Mouse (Mus musculus) embryonic stem cell, embryonic (primary cell): ENCODE measurements at regions not wholly inside any gene's neighbourhood (a gene's known extent, or its start where the extent isn't known, plus 50 kb on each side); places are given as distances from the start of the nearest gene placed in this dataset.
"Not testable (repeated sequence)": the region's sequence is repeated elsewhere in the genome, so short reads cannot be mapped to it uniquely, and the experiment has no call there.

Experiments used
- CTCF ChIA-PET, 4 experiments: fragments of 300-600 bp in 2 of 4; fragments of 350-600 bp in 2 of 4; sonication (Branson Sonifier 250); formaldehyde crosslinking; loops; one replicate each; lab custom pipeline; 2022; ENCODE audit warnings: inconsistent platforms in 2 of 4; lab: Charles Lee
- POLR2A ChIA-PET, 4 experiments: fragments of 300-600 bp in 2 of 4; fragments of 350-600 bp in 2 of 4; sonication (Branson Sonifier 250); formaldehyde crosslinking; loops; one replicate each; lab custom pipeline; 2022; ENCODE audit warnings: antibody characterized with exemption in 4 of 4, inconsistent platforms in 1 of 4; lab: Charles Lee

DNA sequence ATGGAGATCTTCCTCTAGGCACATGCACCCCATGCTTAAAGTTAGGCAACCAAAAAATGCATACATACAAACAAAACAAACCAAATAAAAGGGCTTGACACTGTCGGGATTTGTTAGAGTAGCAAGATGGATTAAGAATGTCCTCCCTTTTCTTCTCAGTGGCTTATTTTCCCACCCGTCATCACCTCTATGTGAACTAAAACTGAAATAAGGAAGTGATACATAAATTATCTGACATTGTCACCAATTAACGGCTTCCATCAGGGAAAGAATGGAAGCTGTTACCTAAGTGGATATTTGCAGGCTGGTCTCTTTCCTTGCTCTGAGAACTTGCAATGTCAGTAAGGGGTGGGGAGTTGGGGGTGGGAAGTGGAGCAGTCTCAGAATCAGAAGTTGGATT lies 541.5 kb downstream of the Diaph3 start:
- CTCF ChIA-PET: no interaction called here
- POLR2A ChIA-PET: no interaction called here

GRCm38 (mm10) chr14:86588525-86588924 lies 552.5 kb downstream of the Diaph3 start:
- CTCF ChIA-PET: no interaction called here
- POLR2A ChIA-PET: interaction anchor here in 2 of 4 experiments (0.6 to 0.7 kb wide), 3 partner anchors 37 to 552 kb away, joined by 3 to 10 read pairs (median 3); no protein-coding TSS in a partner anchor

DNA sequence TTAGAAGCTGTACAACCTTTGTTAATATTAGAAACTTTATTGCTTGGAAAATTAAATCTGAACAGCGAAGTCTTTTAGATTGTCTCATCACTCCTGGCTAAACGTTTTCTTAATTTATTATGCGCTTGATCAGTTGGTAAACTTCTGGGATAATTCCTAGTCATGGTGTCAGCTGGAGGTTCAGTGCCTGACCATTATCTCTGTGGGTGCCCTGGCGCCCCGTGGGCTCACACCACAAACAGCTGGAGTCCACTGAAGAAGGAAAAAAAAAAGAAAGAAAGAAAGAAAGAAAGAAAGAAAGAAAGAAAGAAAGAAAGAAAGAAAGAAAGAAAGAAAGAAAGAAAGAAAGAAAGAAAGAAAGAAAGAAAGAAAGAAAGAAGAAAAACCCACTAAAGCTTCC lies 555.1 kb downstream of the Diaph3 start:
- CTCF ChIA-PET: not testable (repeated sequence)
- POLR2A ChIA-PET: interaction anchor here in 1 of 4 experiments (0.7 kb wide), 1 partner anchor 179 kb away, joined by 3 read pairs; no protein-coding TSS in a partner anchor

DNA sequence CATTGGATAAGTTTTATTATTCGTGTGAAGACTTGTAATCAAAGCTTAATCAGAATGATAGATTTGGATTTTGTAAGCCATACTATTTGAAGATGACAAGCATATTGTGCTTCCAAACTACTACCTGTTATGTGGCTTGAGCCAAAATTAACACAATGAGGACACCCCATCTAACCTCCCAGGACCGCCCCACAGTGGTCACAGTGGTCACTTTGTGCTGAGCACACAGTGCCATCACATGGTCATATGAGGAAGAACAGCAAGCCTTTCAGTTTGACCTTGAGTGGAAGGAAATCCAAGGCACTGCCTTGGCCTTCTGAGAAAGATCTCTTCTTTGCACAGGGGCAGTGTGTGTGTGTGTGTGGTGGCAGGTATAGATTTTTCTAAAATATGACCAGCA lies 578.3 kb downstream of the Diaph3 start:
- CTCF ChIA-PET: no interaction called here

GRCm38 (mm10) chr14:86537992-86538391 lies 603.0 kb downstream of the Diaph3 start:
- POLR2A ChIA-PET: no interaction called here

More for the DNA sequence above, 578.3 kb downstream of the Diaph3 start:
- POLR2A ChIA-PET: no interaction called here

GRCm38 (mm10) chr14:86536341-86537027 lies 604.6 kb downstream of the Diaph3 start:
- CTCF ChIA-PET: no interaction called here
- POLR2A ChIA-PET: no interaction called here

More at GRCm38 (mm10) chr14:86537992-86538391, 603.0 kb downstream of the Diaph3 start:
- CTCF ChIA-PET: no interaction called here

DNA sequence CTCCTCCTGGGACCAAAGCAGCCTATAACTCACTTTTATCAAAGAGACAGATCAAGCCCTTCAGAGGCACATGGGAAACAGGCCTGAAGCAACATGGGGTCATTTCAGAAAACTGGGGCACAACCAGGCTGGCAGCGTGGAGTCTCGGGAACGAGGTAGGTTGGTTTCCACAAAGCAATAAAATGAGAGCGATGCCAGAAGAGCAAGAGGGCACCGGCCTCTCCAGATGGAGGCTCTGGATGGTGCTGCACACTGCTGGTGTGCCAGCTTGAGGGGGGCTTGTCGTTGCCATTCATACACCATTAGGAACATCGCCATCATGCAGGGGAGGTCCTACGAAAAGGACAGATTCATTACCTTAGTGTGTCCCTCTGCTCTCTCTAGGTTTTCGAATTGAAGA lies 630.6 kb downstream of the Diaph3 start:
- ChIA-PET POLR2A (no interaction called here), CTCF (no interaction called here)

DNA sequence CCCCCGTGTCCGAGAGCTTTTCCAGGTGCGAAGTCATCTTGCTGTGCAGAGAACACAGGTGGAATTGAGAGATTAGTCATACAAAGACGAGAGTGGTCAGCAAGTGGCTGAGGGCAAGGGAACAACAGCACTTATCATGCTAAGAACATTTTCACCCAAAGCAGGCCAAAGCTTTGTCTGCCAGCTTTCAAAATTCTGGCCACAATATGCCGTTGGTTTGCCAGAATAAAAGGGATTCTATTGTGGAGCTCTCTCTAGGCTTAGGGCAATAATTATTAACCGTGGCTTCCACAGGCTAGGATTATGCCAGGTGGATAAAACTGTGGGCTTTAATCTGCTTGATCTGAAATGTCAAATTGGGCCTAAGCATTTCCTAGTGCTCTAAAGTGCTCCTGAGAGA lies 631.3 kb downstream of the Diaph3 start:
- POLR2A ChIA-PET: no interaction called here

DNA sequence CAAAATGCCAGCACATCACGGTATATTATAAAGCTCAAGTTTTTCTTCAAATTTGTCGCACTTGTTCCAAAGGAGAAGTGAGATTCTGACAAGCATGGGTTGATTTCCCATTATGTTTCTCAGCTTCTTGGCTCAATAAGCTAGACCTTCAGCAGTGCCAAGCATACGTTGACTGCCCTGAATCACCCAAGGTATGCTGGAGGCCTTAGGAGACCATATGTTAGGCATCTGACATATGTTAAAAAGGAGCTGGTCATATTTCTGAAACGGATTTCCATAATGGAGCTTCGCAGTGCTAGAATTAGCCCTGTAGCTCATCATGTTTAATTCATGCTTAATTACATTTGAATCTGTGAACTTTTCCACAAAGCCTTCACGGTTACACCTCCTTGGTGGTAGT lies 634.7 kb downstream of the Diaph3 start:
- ChIA-PET CTCF (no interaction called here), POLR2A (interaction anchor here in 1 of 4 experiments (0.6 kb wide), 1 partner anchor 912 kb away, joined by 6 read pairs; no protein-coding TSS in a partner anchor)

More for the DNA sequence above, 631.3 kb downstream of the Diaph3 start:
- CTCF ChIA-PET: no interaction called here

DNA sequence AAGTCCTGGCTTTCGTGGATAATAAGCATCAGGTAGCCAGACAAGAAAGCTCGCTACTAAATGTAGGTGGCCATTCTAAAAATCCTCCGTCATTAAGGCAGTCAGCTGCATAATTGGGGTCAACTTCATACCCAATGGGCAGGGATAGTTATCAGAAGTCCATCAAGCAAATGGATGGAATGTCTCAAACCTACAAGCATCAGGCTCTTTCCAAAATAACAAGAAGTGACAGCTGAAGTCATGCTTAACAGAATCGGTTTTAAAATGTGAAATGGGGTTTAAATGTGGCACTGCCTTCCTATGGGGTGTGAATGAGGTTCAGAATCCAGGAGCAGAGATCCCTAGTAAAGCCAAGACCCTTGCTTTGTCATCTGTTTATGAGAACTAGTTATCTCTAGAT lies 650.2 kb downstream of the Diaph3 start:
- CTCF ChIA-PET: no interaction called here
- POLR2A ChIA-PET: no interaction called here

DNA sequence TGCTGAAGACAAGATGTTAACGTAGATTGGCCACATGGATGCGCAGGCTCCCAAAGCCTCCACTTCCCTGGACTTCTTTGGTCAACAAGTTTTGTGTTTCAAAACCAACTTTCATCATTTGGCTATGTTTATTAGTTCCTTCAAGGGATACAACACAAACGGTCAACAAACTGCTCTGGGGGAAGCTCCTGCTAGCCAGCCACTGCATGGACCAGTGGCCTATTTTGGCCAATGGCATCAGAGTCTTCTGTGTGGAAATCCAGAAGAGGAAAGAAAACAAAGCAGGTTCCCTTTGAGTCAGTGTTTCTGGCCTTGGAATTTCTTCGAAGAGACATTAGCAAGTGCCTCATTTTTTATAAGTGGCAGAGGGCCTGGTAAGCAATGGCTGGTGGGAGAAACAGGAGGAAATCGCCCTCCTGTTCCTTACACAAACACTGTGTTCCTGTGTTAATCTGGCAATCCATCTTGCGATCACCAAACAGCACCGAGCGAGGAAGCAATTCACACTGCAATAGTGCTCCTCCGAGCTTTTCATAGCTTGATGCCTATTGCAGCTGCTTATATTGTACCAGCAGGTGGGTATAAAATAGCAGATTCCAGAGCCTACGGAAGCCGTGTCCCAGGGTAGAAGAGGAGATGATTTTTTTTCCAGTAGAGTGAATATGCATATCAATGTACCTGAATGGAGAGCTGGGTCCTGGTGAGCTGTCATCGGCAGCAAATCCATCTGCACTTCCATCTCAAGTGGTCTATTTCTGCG lies 651.0 kb downstream of the Diaph3 start:
- ChIA-PET CTCF (no interaction called here), POLR2A (no interaction called here)

DNA sequence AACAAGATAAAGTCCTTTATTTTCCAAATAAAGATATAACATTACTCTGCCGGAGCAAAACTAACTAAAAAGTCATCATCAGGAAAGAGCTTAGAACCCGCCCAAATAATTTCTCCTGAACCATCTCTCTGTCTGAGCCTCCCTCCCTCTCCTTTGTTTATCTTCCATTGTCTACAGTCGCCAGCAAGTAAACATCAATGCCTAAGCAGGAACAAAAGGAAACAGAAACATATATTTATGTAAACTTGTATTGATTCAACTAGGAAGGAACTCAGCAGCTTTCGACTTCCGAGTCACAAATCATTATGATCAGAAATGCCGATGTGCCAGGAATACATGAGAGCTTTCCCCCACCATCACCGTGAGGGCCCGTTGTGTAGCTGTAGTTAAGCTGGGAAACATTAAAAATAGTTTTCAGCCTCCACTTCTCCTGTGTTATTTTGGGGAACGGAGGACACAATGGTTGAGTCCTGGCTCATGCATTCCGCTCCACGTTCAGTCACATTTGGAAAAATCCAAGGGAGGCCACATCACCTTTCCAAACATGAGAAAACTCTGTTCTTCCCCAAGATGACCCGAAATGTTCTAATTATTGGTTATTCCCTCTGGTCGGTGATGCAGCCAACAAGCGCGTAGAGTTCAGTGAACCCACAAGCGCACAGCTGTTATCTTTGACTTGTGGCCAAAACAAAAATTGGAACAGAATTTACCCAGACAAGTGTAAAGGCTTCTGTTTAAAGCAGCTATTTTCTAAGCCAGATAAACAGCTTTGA lies 651.8 kb downstream of the Diaph3 start:
- POLR2A ChIA-PET: no interaction called here

DNA sequence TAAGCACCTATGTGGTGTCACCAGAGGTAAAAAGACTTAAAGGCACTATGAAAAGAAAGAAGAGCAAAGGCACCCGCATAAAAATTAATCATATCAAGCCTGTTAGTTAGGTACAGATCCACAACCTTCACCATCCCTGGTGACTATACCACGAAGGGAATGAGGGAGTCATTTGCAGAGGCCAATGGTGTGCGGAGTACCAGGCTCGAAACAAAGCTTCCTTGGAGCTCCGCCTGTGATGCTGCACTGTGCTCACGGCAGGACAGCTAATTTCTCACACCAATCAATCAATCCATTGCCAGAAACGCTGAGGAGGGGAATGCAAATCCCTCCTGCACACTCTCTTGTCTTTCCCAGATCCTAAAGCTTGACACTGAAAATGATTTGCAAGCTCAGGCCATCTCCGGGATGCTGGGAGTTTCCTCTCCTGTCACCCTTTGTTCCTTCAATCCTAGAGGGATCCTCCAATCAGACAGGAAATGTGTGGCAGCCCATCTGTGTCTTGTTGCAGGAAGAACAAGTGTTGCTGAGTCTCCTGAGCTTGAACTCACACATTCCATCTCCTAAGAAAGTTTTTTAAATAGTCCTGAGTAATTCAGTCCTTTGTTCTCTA lies 653.6 kb downstream of the Diaph3 start:
- ChIA-PET POLR2A (no interaction called here), CTCF (no interaction called here)

More for the DNA sequence above, 651.8 kb downstream of the Diaph3 start:
- CTCF ChIA-PET: no interaction called here

DNA sequence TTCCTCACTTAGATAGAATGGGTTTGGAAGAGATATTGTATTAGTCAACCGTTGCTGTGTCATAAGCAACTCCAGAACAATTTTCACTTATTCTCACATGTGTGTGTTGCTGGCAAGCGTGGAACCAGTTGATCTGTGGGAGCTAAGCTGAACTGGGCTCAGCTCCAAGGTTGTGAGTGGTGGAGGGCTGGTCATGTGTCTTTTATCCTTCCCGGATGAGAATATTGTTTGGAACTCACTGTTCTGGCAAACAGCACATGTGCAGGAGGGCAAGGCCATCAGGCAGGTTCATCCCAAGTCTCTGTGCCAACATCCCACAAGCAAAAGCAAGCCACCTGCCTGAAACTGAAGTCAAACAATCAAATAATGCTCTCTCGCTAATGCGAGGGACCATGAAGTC lies 656.8 kb downstream of the Diaph3 start:
- ChIA-PET POLR2A (no interaction called here), CTCF (no interaction called here)

GRCm38 (mm10) chr14:86473604-86474003 lies 667.4 kb downstream of the Diaph3 start:
- ChIA-PET POLR2A (no interaction called here), CTCF (no interaction called here)

DNA sequence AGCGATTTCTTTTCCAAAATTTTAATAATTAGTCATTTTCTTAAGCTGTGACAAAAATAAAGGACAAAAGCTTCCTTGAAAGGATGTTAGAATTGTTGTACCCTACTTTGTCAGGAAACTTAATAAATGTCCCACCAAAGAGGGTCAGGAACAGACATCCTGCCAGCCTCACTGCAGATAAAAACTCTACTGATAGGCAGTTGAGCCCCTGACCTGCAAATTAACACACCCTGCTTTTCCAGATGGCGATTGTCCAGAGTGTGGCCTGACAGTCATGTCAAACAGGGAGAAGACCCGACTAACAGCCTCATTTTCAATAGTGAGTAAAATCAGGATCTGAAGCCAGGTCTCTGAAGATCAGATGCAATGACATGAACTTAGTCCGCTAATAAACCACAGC lies 670.6 kb downstream of the Diaph3 start:
- ChIA-PET CTCF (no interaction called here), POLR2A (no interaction called here)

DNA sequence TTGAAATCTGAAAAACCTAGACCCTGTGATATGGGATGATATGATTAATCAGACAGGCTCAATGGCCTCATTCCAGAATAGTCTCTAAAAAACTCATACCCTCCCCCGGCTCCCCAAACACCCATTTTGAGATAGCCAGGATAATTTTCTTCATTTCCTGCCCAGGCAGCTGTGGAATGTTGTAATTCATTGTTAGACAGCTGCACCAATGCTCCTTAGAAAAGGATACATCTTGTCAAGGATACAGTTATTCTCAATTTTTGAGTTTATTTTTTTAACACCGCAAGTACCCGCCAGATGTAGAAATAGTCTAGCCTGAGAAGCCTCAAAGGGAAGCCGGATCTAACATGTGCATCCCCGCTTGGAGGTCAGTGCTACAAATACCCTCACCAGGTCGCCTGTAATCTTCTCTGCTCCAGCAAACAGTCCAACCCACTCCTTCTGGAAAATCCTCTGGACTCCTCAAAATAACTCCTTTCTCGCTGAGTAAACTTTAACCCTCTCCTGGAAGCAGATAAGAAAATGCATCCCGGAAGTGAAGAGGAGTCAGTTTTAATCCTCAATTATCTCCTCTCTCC lies 673.1 kb downstream of the Diaph3 start:
- ChIA-PET CTCF (no interaction called here), POLR2A (no interaction called here)

DNA sequence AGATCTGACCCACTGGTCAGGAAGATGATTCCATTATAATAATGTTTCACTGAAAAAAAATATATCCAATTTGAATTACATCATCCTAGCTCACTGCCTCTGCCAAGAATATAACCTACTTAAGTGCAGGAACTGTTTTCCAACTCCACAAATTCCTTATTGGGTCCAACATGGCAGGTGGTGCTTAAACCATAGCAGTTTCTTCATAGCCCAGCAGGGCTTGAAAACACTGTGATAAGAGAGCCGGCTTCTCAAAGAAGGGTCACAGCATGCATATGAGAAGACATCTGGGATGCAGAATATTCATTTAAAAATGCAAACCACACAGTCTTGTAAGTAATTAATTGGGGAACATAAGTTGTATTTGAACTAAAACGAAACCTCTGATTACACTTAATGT lies 677.6 kb downstream of the Diaph3 start:
- CTCF ChIA-PET: no interaction called here
- POLR2A ChIA-PET: no interaction called here

GRCm38 (mm10) chr14:86453142-86453541 lies 687.9 kb downstream of the Diaph3 start:
- ChIA-PET POLR2A (no interaction called here), CTCF (no interaction called here)
